Mouse (Mus musculus): ENCODE results near the gene Greb1.

DNA sequence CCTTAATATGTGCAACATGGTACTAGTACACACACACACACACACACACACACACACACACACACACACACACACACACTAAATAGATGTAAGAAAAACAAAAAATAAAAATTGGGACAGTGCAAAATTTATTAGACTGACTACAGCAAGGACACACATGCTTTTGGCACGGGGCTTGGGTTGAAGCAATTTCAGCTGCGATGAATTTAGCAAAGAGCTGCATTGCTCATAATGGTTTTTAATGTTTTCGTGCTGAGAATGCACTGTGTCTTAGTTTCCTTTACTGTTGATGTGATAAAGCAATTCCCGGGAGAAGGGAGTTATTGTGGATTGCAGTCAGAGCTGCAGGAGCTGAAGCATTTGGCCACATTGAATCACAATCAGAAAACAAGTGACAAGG lies 37.1 kb upstream of the Greb1 start:
- TF ChIP-seq CTCF (IDR thresholded peaks at IDR 0.05; ENCODE audit: borderline replicate concordance, insufficient read depth, low read depth, low read length): no peak
- TF ChIP-seq POLR2A (IDR thresholded peaks at IDR 0.05; ENCODE audit: borderline replicate concordance, insufficient read depth, low read length): no peak
